Mouse (Mus musculus) myocyte (in vitro differentiated cells): ENCODE data around the gene Dnah6.

Experiments
- CEBPB ChIP-seq: IDR thresholded peaks from 2 replicates; pipeline ENCODE4 v1.6.1; 2011; ENCODE audit warnings: mild to moderate bottlenecking, moderate library complexity; ENCODE audit not compliant: poor library complexity, insufficient read depth, severe bottlenecking
- E2F4 ChIP-seq: IDR thresholded peaks from one replicate; pipeline ENCODE4 v1.6.1; 2011; ENCODE audit warnings: mild to moderate bottlenecking, control low read depth, moderate library complexity; ENCODE audit not compliant: insufficient read depth
- MAX ChIP-seq: IDR thresholded peaks from one replicate; pipeline ENCODE4 v1.6.1; 2011; ENCODE audit warnings: low read depth, mild to moderate bottlenecking, control low read depth
- MYOD1 ChIP-seq, 3 experiments: IDR thresholded peaks; one replicate each; pipeline ENCODE4 v1.6.1; 2011; ENCODE audit warnings: control low read depth in 2 of 3, low read depth in 2 of 3, mild to moderate bottlenecking in 2 of 3, moderate library complexity in 1 of 3; ENCODE audit not compliant: insufficient read length in 2 of 3, control insufficient read depth in 1 of 3
- MYOG ChIP-seq, 3 experiments: IDR thresholded peaks; one replicate each; pipeline ENCODE4 v1.6.1; 2011; ENCODE audit warnings: control low read depth in 2 of 3, low read depth in 2 of 3, mild to moderate bottlenecking in 2 of 3; ENCODE audit not compliant: insufficient read length in 2 of 3, control insufficient read depth in 1 of 3, insufficient read depth in 1 of 3
- POLR2A ChIP-seq: IDR thresholded peaks from one replicate; pipeline ENCODE4 v1.6.1; 2011; ENCODE audit warnings: low read depth, mild to moderate bottlenecking, control low read depth, moderate library complexity; ENCODE audit not compliant: insufficient read length
- POLR2AphosphoS2 ChIP-seq: IDR thresholded peaks from one replicate; pipeline ENCODE4 v1.6.1; 2011; ENCODE audit warnings: low read depth, control low read depth; ENCODE audit not compliant: insufficient read length
- REST ChIP-seq: IDR thresholded peaks from one replicate; pipeline ENCODE4 v1.6.1; 2011; ENCODE audit warnings: mild to moderate bottlenecking, control low read depth, moderate library complexity; ENCODE audit not compliant: insufficient read depth, insufficient read length
- TCF12 ChIP-seq: IDR thresholded peaks from one replicate; pipeline ENCODE4 v1.6.1; 2011; ENCODE audit warnings: mild to moderate bottlenecking, control low read depth; ENCODE audit not compliant: poor library complexity, insufficient read depth, severe bottlenecking

DNA sequence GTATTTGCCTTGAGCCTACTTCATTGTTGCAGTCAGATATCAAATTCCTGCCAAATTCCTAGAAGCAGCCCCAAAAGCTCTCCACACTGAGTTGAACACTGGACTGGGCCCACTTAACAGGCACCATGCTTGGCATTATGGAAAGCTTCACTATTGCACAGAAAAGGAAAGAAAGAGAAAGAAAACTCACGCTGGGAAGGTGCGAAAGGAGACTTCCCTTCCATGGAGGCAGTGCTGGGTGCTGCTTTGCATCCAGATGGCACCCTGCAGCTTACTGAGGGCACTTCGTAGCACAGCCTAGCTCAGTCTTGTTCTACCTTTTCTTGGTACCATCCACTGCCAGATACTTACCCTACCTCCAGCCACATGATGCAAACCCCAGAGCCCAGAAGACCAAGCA is 14.2 kb upstream of the Dnah6 start:
- TF ChIP-seq MYOD1 (IDR thresholded peaks at IDR 0.05; ENCODE audit: control insufficient read depth in 1 of 3, insufficient read length in 2 of 3, low read depth in 2 of 3): no peak
- no peak for TF ChIP-seq POLR2A
- TF ChIP-seq MYOG (IDR thresholded peaks at IDR 0.05; ENCODE audit: control insufficient read depth in 1 of 3, insufficient read depth in 1 of 3, insufficient read length in 2 of 3, low read depth in 2 of 3): no peak
- TF ChIP-seq POLR2AphosphoS2: no peak
- TF ChIP-seq REST: no peak
- no peak for TF ChIP-seq TCF12
- TF ChIP-seq E2F4: no peak
- no peak for TF ChIP-seq MAX
- no peak for TF ChIP-seq CEBPB
